Mouse (Mus musculus): Measurements from ENCODE around the gene Gse1.
"Not testable (repeated sequence)": the region's sequence is repeated elsewhere in the genome, so short reads cannot be mapped to it uniquely, and the experiment has no call there.

Gene Gse1

DNA sequence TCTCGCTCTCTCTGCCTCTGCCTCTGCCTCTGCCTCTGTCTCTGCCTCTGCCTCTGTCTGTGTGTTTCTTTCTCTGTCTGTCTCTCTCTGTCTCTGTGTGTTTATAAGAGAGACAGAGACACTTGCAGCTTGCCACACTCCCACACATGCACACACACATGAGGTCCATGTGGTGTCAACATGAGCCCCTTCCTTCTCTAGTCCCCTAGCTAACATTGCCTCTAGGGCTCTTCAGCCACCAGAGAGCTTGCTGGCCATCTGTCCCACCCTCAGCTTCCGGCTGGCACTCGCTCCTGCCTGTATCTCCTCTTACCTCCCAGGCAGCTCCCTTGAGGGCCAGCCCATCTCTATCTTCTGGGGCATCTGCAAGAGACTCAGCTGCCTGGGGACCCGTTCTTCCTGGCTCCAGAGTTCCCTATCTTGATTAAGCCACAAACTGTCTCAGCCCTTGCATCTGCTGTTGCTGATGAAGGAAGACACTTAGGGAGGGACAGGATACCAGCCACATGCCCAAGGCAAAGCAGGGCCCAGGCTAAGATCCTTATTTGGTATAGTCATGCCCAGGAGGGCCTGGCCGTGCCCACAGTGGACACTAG is 97.0 kb downstream of the Gse1 start:
- no peak for DNase-seq (ENCODE audit: low spot score in 2 of 2)

- DNase-seq (ENCODE audit: low spot score in 2 of 2): peak in 1 of 2 experiments; percentile 31
Observed at GRCm38 (mm10) chr8:120327131-120327554, 98.9 kb downstream of the Gse1 start.

DNA sequence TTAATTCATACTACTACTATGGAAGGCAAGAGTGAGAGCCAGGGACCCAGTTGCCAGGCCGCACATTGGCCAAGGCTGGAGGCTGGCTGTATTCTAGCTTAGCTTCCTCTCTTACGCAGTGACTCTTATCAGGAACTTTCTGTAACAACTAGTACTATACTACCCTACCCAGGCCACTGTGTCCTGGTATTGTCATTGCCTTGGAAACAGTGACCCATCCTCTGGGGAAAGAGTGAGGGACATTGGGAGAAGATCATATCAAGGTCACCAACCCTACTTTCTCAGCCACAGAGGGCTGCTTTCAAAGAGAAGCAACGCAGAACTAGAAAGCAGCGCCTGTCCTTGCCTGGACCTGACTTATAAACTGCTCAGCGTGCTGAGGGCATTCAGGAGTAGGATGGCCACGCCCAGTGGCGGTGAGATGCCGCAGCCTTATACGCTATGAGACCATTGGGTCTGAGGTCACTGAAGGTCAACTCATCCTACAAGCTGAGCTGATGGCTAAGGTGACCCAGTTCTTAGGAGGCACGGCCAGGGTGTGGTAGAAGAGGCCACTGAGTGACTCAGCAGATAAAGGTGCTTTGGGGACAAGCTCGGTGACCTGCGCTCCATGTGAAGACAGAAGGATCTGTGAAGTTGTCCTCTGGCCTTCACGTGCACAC is 100.2 kb downstream of the Gse1 start:
- peak in 1 of 2 experiments; percentile 31 for DNase-seq (ENCODE audit: low spot score in 2 of 2)

GRCm38 (mm10) chr8:120329030-120329748 is 100.9 kb downstream of the Gse1 start:
- DNase-seq (ENCODE audit: low spot score in 2 of 2): peak in 1 of 2 experiments; percentile 77

DNA sequence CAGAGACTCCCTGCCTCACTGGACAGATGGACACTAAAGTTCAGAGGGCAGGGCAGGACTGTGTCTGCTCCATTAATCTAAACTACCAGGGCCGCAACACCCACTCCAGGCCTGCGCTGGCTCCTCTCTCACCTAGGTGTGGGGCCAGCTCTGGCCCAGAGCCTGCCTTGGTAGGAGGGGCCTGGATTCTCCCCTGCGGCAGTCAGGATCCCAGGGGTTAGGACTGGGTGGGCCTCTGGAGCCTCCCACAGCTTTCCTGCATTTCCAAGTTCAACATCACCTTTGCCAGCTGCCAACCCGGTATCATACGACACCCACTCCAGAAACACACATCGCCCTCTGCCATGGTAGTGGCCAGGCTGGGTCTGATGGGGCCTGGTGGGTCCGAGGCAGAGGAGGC is 102.8 kb downstream of the Gse1 start:
- no peak for DNase-seq (ENCODE audit: low spot score in 2 of 2)

DNA sequence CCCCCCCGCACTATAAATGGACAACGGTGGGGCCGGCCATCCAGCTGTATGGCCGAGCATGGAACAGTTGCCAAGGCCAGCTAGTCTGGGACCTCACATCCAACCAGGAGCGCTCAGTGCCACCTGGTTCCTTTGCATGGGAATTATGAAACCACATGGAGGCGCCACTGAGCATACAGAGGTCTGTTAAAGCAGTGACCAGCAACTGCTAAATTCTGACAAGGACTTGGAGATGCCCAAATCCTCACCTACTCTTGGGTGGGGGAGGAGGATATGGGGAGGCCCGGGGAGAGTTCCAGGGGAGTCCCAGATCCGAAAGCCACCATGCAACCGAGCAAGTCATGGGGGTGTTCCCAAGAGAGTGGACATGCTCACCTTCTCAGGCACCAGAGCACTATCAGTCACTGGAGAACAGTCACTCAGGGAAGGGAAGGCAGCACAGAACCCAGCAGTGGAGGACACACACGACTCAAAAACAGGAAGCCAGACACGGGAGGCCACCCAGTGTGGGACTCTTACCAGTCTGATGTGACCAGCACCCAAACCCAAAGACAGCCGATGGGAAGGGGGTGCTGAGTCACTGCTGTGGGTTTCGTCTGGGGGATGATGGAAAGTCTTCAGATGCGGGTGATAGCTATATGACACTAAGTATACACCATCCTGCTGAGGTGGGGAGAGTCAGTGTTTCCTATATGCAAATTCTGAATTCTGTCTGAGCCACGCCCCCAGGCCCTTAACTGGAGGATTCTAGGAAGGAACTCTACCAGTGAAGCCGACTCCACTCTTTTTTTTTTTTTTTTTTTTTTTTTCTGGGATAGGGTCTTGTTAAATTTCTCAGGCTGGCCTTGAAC is 104.3 kb downstream of the Gse1 start:
- DNase-seq (ENCODE audit: low spot score in 2 of 2): no peak

DNA sequence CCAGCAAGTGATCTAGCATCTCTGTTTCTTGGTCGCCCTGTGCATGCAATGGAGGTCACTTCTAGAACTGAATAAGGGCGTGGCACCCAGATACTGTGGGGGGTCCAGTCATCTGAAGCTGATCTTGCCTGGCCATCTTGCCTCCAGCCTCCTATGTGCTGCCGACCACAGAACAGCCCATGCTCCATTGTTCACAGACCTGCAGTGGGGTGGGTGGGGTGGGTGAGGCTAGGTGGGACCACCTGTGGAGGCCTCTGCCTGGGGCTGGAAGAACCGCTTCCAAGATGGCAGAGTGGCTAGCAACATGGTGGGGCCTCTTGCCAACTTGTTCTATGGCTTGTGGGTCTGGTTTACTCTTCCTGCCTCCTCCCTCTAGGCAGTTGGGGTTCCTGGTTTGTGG is 105.4 kb downstream of the Gse1 start:
- no peak for DNase-seq (ENCODE audit: low spot score in 2 of 2)

DNA sequence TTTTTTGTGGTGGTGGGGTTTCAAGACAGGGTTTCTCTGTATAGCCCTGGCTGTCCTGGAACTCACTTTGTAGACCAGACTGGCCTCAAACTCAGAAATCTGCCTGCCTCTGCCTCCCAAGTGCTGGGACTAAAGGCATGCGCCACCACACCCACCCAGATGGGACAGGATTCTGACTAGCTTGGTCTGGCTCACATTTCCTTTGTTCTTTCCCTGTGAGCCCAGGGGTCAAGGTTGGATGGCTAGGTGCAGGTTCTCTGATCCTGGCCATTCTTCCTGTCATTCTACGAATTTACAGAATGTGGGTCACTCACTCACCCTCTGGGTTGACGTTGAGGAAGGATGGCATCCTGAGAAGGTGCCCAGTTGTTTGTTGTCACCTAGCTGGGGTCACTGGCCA is 106.0 kb downstream of the Gse1 start:
- not testable (repeated sequence) for DNase-seq (ENCODE audit: low spot score in 2 of 2)

GRCm38 (mm10) chr8:120334878-120335261 is 106.6 kb downstream of the Gse1 start:
- DNase-seq (ENCODE audit: low spot score in 2 of 2): no peak

GRCm38 (mm10) chr8:120335262-120336086 is 107.2 kb downstream of the Gse1 start:
- no peak for DNase-seq (ENCODE audit: low spot score in 2 of 2)

DNA sequence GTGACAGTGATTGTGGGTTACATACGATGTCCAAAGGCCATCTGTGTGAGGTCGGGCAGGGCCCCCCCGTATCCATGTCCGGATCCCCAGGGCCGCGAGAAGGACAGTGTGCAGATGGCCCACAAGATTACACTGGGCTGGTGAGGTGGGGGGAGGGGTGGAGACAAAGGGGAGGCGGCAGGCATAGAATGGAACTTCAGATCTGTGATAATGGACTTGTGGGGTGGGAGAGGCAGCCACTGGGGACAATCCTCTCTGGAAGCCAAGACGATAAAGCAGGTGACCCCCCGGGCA is 107.8 kb downstream of the Gse1 start:
- no peak for DNase-seq (ENCODE audit: low spot score in 2 of 2)

GRCm38 (mm10) chr8:120336909-120337555 is 108.8 kb downstream of the Gse1 start:
- no peak for DNase-seq (ENCODE audit: low spot score in 2 of 2)

DNA sequence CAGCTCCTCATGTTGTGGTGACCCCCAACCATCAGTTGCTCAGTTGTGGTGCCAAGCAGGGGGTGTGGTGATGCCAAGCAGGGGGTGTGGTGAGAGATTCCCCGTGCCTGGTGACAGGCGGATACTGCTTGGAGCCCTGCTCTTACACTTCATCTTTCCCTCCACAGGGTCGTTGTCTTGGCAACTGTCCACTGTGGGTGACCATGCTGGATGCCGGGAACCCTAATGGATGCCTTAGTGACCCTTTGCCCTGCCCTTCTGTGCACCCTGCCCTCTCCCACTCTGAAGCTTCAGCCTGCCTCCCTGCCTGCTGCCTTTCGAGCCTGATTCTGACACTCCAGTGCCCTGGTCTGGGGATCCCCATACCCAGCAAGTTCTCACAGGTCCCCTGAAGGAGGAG is 109.4 kb downstream of the Gse1 start:
- DNase-seq (ENCODE audit: low spot score in 2 of 2): no peak

GRCm38 (mm10) chr8:120338678-120339077 is 110.4 kb downstream of the Gse1 start:
- DNase-seq (ENCODE audit: low spot score in 2 of 2): no peak

GRCm38 (mm10) chr8:120339743-120340142 is 111.5 kb downstream of the Gse1 start:
- no peak for DNase-seq (ENCODE audit: low spot score in 2 of 2)

DNA sequence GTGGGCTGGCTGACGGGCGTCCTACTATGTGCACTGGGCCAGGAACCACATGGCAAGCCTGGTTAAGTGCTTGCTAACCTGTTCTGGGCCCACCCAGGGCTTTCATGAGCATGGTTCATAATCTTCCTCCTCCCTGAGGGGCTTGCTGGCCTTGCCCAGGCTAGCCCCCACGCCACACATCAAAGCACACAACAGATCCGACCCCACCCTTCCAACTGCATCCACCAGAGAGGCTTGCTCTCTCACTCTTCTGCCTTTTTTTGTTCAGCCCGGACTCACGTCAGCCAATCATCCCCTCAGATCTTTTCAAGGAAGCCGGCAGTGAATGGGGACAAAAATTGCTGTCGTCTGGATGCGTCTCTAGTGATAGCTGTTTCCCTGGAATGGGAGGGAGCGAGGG is 112.9 kb downstream of the Gse1 start:
- no peak for DNase-seq (ENCODE audit: low spot score in 2 of 2)

- no peak for DNase-seq (ENCODE audit: low spot score in 2 of 2)
Observed at GRCm38 (mm10) chr8:120342847-120343548, 114.7 kb downstream of the Gse1 start.

DNA sequence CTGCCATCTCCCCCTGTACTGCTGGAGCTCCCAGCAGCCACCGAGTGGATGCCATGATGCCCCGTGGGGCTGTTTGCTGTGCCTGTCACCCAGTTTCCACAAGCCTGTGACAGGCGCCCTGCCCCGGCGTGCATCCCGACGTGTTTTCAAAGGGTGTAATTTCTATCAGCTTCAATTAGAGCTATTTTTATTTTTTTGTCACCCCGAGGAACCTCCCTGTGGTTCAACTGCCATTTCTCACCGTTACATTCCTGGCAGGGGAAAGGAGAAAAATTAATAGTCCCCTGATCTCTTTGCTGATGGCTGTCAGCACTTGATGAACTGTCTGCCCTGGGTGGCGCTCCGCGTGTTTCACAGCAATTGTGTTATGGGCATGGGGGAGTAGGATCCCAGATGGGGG is 115.3 kb downstream of the Gse1 start:
- DNase-seq (ENCODE audit: low spot score in 2 of 2): no peak

DNA sequence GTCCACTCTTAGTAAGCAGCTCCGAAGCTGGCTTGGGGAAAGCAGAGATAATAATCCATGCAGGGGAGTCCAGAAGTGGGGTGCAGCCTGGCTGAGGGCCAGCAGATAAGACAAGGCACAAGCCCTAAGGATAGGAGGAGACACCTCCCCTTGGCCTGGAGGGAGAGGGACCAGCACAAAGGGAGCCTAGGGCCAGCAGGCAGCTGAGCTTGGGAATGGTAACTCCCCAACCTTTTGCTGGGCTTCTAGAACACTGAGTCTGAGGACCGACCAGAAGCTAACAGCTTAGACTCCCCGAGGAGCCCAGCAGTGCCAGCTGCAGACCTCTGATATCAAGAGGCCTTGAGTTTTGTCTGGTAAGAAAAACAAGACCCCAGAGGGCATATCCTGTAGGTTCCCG is 115.9 kb downstream of the Gse1 start:
- no peak for DNase-seq (ENCODE audit: low spot score in 2 of 2)

DNA sequence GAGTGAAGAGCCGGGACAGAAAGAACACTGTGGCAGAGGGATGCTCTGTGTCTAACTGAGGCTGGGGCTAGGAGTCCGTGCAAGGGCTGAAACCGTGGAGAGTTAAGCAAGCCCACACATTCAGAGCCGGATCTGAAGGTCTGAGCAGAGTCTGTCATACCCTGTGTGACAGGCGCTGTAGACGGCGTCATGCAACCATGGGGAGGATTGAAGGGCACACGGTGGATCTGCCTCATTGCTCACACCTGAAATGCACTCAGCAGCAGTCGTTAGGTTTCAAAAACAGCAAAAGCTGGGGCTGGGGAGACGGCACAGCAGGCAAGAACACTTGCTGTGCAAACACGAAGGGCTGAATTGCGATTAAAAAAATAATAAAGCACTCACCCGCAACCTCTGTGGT is 116.3 kb downstream of the Gse1 start:
- no peak for DNase-seq (ENCODE audit: low spot score in 2 of 2)

Measured in right cerebral cortex, postnatal 10 days (tissue).